Mouse (Mus musculus) layer of hippocampus, postnatal 36 days (tissue): ENCODE measurements around the gene B3gnt3. TPM values are rescaled to one million over a fixed set of nuclear protein-coding genes. Genes with fewer than 3 reads are reported as not detected.

ENCODE experiments used
- total RNA-seq, 2 experiments: library from RNA; stranded (reverse); gene quantifications; 2 replicates each; pipeline ENCODE4 v1.2.3; 2021

The B3gnt3 gene
- total RNA-seq, 2 experiments from 2014 or later, result 0.40 to 0.91 TPM

Other genes with a start within 250 kb of the B3gnt3 start
- gene Abhd8, start 238.1 kb downstream of the B3gnt3 start, total RNA-seq, result 100 to 1,000 TPM; 274 to 278 TPM
- gene Mrpl34, start 236.8 kb downstream of the B3gnt3 start, total RNA-seq, result 10 to 100 TPM; 49.6 to 52.1 TPM
- gene Dda1, start 232.6 kb downstream of the B3gnt3 start, total RNA-seq, result 10 to 100 TPM; 87.6 to 93.5 TPM
- 10 to 100 TPM; 54.3 to 55.1 TPM for gene Ano8, start 215.8 kb downstream of the B3gnt3 start, total RNA-seq
- 10 to 100 TPM; 31.7 to 33.3 TPM for gene Gtpbp3, start 213.7 kb downstream of the B3gnt3 start, total RNA-seq
- 1 to 10 TPM; 6.3 to 6.7 TPM for gene Plvap, start 190.0 kb downstream of the B3gnt3 start, total RNA-seq
- gene Ccdc194, start 176.1 kb downstream of the B3gnt3 start, total RNA-seq, result not detected
- gene Bst2, start 164.3 kb downstream of the B3gnt3 start, total RNA-seq, result 1 to 10 TPM; 3.0 to 5.8 TPM
- 10 to 100 TPM; 30.1 to 34.7 TPM for gene Mvb12a, start 158.9 kb downstream of the B3gnt3 start, total RNA-seq
- gene Tmem221, start 142.9 kb downstream of the B3gnt3 start, total RNA-seq, result not detected
- not detected for gene Nxnl1, start 135.2 kb downstream of the B3gnt3 start, total RNA-seq
- gene Slc27a1, start 132.9 kb downstream of the B3gnt3 start, total RNA-seq, result 100 to 1,000 TPM; 109 to 123 TPM
- 10 to 100 TPM; 31.0 to 35.8 TPM for gene Pgls, start 109.6 kb downstream of the B3gnt3 start, total RNA-seq
- gene Fam129c, start 104.1 kb downstream of the B3gnt3 start, total RNA-seq, result 1 to 10 TPM; 3.7 to 4.5 TPM
- 10 to 100 TPM; 52.3 to 55.6 TPM for gene Colgalt1, start 90.8 kb downstream of the B3gnt3 start, total RNA-seq
- 100 to 1,000 TPM; 268 to 288 TPM for gene Unc13a, start 30.0 kb downstream of the B3gnt3 start, total RNA-seq
- gene Jak3, start 25.5 kb downstream of the B3gnt3 start, total RNA-seq, result 1 to 10 TPM; 5.2 TPM
- gene Insl3, start 12.6 kb downstream of the B3gnt3 start, total RNA-seq, result 1 to 10 TPM in 1 of 2 experiments, not detected in 1; 3.6 TPM
- 100 to 1,000 TPM; 103 to 114 TPM for gene Fcho1, start 23.9 kb upstream of the B3gnt3 start, total RNA-seq
- gene Zfp709, start 180.2 kb upstream of the B3gnt3 start, total RNA-seq, result 10 to 100 TPM; 10.4 to 13.1 TPM
- gene Zfp882, start 206.8 kb upstream of the B3gnt3 start, total RNA-seq, result 10 to 100 TPM; 15.7 to 17.0 TPM
- gene Zfp617, start 206.8 kb upstream of the B3gnt3 start, total RNA-seq, result 10 to 100 TPM; 27.4 to 28.8 TPM
- gene Zfp961, start 249.2 kb upstream of the B3gnt3 start, total RNA-seq, result 10 to 100 TPM; 18.3 to 21.7 TPM